Mouse (Mus musculus) left cerebral cortex, adult 18-20 months (tissue): ENCODE data around the gene Aspdh. TPM values are rescaled to one million over a fixed set of nuclear protein-coding genes. Genes with fewer than 3 reads are reported as not detected.
A peak's percentile ranks its signal among the peaks of the same experiment; 100 is the strongest.

Experiments used
- DNase-seq, 2 experiments: peaks; one replicate each; pipeline ENCODE4 v3.0.0; 2021 to 2022; ENCODE audit warnings: low spot score in 2 of 2, mixed read lengths in 1 of 2
- total RNA-seq, 2 experiments: library from RNA; stranded (reverse); gene quantifications; 2 replicates each; pipeline ENCODE4 v1.2.3; 2021

Gene Aspdh
- total RNA-seq, 2 experiments from 2014 or later: 5.0 to 5.6 TPM

DNA sequence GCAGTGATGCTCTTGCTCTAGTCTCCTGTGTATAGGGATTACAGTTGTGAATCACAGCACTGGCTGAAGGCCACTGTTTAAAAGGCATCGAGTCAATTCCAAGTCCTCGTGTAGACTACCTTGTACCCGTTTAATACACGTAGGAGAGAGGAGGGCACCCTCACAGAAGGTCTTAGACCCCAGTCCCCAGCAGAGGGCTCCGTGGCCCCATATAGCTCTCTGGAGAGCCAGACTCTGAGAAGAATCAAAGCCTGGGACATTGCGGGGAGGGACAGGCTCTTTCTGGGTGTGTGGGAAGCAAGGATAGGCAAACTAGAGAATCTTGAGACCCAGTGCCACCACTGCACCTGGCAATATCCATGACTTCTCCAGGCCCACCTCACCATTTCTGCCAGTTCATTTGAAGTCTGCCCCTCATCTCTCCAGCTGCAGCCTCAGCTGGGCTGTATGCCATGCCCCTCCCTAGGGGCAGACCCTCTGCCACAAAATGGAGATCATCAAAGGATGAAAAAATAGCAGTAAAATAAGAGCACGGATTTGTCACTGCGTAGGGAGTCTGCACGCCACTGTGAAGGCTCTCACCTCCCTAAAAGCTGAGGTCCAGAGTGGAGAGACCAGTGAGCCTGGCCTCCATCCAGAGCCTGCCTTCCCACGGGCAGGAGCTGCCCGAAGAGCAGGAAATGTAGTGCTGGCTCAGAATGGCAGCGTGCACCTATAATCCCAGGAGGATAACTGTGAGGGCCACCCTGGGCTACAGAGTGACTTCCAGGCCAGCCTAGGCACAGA is 18.9 kb upstream of the Aspdh start:
- DNase-seq: no peak

DNA sequence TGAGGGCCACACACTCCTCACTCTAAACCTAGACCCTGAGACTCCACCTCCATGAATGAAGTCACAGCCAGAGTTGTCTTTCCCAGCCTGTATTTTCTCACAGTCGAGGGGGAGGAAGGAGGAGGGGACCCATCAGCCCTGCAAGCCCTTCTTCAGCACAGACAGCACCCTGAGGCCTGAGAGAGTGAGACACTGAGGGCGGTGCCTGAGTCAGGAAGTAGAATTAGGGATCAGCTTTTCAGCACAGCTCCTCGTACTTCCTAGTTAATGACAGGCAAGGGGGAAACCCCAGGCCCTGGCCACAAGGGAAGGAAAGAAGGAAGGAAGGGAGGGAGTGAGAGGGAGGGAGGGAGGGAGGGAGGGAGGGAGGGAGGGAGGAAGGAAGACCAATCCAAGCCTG is 11.9 kb upstream of the Aspdh start:
- no peak for DNase-seq

DNA sequence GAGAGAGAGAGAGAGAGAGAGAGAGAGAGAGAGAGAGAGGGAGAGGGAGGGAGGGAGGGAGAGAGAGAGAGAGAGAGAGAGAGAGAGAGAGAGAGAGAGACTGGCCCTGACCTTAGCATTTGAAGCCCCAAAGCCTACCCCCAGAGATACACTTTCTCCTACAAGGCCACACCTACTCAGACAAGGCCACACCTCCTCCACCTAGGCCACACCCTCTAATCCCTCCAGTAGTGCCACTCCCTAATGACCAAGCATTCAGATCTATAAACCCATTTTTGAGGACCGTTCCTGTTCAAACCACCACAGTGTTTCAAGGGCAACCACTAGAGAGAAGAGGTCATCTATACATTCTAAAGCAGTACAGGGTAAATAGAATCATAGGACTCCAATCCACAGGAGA is 8.9 kb upstream of the Aspdh start:
- DNase-seq: peak in 1 of 2 experiments; percentile 1

DNA sequence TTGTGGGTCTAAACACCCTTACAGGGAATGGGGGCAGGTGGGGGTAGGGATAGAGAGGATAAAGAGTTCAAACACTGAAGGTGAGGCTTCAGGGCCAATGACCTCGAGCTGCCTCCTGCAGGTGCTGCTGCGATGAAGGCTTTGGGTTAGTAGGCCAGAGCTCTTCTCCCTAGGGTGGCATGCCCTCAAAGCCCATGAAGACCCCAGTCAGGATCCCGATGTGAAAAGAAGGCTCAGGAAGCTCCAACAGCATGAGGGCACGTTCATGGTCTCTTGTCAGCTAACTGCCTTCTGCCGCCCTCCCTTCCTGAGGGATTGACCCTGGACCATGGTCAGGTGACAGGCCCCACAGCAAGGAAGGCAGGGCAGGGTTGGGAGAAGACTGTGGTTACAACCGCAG is 5.1 kb upstream of the Aspdh start:
- no peak for DNase-seq

DNA sequence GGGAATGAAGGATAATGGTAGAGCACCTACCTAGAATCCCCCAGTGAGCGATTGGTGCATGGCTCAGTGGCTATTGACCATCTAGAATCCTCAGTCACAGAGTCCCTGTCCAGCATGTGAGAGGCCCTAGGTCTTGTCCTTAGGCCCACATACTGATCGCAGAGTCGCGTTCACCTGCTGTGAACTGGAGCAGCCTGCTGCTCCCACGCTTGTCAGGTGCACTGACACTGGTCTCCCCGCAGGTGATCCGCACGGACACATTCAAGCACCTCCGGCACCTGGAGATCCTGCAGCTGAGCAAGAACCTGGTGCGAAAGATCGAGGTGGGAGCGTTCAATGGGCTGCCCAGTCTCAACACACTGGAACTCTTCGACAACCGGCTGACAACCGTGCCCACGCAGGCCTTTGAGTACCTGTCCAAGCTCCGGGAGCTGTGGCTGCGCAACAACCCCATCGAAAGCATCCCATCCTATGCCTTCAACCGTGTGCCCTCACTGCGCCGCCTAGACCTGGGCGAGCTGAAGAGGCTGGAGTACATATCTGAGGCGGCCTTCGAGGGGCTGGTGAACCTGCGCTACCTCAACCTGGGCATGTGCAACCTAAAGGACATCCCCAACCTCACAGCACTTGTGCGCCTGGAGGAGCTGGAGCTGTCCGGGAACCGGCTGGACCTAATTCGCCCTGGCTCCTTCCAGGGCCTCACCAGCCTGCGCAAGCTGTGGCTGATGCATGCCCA is 4.3 kb upstream of the Aspdh start:
- no peak for DNase-seq

DNA sequence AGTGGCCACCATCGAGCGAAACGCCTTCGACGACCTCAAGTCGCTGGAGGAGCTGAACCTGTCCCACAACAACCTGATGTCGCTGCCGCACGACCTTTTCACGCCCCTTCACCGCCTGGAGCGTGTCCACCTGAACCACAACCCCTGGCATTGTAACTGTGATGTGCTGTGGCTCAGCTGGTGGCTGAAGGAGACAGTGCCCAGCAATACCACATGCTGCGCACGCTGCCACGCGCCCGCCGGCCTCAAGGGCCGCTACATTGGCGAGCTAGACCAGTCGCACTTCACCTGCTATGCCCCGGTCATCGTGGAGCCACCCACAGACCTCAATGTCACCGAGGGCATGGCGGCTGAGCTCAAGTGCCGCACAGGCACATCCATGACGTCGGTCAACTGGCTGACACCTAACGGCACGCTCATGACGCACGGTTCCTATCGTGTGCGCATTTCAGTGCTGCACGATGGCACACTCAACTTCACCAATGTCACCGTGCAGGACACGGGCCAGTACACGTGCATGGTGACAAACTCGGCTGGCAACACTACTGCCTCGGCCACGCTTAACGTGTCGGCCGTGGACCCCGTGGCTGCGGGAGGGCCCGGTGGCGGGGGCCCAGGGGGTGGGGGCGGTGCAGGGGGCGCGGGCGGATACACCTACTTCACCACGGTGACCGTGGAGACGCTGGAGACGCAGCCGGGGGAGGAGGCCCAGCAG is 3.5 kb upstream of the Aspdh start:
- DNase-seq: no peak

DNA sequence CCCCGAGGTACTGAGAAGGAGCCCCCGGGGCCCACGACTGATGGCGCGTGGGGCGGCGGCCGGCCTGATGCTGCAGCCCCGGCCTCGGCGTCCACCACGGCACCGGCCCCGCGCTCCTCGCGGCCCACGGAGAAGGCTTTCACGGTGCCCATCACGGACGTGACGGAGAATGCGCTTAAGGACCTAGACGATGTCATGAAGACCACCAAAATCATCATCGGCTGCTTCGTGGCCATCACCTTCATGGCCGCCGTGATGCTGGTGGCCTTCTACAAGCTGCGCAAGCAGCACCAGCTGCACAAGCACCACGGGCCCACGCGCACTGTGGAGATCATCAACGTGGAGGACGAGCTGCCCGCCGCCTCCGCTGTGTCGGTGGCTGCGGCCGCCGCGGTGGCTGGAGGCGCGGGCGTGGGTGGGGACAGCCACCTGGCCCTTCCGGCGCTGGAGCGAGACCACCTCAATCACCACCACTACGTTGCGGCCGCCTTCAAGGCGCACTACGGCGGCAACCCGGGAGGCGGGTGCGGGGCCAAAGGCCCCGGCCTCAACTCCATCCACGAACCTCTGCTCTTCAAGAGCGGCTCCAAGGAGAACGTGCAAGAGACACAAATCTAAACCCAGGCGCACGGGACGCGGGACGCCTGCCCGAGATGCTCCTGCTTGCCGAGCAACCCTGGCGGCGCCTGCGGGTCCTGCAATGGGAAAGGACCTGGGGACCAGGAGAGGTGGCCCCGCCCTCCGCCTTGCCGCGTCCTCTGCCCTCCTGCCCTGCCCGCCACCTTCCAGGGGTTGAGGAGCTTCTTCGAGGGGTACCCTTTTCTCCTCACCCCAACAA is 2.8 kb upstream of the Aspdh start:
- peak in 1 of 2 experiments; percentile 64 for DNase-seq

DNA sequence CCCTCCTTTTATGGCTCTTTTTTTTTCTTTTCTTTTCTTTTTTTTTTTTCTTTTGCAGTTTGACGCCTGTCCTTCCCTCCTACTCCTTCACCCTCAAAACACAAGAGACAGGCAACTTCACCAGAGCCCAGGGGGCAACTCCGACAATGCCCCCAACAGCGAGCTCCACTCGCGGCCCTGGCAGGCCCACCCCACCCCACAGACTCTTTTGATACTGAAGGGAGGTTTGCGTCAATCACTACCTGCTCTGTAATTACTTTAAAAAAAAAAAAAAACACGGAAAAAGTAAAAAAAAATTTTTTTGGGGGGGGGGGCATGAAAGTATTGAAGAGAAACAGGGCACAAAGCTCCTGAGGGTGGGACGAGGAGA is 2.1 kb upstream of the Aspdh start:
- DNase-seq: no peak

DNA sequence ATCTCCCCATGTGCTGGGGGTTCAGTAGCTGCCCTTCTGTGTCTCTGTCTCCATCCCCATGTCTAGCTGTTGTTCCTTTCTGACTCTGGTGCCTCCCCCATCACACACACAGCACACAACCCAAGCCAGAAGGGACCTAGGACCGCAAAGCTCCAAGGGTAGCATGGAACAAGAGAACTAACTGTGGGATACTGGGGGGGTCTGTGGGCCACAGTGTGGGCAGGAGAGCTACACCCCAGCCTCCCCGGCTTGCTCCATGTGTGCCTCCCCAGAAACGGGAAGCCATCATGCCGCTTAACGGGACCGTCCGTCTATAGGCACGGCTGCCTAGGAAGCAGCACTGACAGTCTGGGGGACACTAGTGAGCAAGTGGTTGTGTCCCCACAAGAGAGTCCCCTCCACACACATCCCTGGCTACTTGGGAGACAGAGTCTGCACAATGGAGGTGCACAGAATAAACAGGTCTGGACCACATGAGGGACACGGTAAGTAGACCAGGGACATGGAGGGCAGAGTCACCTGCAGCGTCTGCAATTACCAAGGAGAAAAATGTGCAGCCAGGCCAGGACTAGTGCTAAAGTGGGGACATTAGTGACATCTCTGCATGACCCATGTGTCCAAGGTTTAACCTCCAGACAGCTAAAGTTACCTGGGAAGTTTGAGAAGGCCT is 1.5 kb upstream of the Aspdh start:
- DNase-seq: no peak

DNA sequence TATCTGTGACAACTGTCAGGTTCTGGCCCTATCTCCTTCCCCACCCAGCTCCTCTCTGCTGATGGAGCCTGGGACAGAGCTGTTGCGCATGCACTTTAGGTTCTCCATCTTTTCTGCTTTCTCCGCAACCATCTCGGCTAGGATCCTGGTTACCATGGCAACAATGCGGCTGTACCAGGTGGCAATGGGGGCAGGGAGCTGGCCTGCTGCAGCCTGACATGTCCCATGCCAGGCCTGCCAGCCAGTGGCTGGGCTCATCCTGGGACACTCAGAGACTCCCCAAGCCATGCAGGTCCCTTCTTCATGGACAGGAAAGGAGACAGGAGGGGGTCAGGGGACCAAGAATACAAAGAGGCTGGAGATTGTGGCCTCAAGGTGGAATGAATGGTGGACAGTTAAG is 680 bp upstream of the Aspdh start:
- DNase-seq: peak; percentile 81 to 86

DNA sequence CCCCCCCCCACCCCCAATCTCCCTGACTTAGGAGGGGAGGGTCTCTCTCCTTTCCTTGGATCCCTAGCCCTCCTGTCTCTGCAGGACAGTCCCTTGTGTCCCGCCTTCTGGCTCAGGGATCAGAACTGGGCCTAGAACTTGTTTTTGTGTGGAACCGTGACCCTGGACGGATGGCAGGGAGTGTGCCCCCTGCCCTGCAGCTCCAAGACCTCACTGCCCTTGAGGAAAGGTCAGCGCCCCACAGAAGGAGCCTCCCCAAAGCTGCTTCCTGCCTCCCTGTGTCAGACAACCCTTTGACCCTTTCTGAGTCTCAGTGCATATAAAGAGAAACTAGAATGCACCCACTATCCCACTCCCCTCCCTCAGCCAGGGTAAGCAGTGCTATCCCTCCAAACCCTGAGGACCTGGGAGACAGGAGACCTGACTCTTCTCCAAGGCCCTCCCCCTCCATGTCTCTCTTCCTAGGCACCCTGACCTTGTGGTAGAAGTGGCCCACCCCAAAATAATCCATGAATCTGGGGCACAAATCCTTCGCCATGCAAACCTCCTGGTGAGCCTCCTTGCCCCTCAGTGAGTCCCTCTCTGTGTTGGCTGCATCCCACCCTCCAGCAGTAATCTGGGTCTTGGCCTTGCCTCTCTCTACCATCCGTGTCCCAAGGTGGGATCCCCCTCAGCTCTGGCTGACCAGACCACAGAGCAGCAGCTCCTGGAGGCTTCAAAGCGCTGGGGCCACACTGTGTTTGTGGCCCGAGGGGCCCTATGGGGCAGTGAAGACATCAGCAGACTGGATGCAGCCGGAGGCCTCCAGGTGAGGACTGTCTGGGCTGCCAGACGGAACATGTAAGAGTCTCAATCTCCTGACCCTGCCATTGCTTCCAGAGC is 1.1 kb downstream of the Aspdh start:
- DNase-seq: no peak

DNA sequence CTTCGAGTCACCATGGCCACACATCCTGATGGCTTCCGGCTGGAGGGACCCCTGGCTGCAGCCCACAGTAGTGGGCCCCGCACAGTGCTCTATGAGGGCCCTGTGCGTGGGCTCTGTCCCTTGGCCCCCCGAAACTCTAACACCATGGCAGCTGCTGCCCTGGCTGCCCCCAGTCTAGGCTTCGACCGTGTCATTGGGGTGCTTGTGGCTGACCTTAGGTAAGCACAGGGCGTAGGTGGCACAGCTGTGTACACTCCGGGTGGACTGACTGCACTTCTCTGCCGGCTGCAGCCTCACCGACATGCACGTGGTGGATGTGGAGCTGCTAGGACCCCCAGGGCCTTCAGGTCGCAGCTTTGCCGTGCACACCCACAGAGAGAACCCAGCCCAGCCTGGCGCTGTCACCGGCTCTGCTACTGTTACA is 1.7 kb downstream of the Aspdh start:
- DNase-seq: no peak

DNA sequence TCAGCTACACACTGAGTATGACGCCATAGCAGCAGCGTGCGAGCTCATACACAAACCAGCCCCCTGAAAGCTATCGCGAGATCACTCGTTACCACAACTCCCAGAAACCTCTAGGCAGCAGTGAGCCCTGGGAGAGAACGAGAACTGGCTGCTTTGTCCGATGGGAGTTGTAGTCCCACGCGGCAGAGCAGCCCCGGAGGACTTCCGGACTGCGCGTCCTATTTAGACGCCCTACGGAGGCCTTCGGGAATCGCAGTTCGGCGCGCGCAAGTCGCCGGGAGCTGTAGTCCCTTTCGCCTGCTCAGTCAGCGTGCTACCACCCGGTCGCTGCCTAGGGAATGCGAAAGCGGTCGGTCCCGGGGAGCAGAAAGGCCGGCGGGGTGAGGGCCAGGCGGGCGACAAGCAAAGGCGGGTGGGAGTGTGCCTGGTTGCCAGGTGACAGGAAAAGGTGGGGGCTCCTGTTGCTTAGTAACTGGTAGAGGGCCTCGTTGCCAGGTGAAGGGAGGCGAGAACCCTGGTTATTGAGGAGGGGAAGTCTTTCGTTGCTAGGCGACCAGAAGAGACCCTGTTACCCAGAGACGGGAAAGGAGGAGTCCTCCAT is 2.7 kb downstream of the Aspdh start, which contains the start of gene Josd2:
Gene Josd2, plus strand, starts transcription at position 170 of the 601 bp plus-strand sequence.
- DNase-seq: peak; percentile 95

DNA sequence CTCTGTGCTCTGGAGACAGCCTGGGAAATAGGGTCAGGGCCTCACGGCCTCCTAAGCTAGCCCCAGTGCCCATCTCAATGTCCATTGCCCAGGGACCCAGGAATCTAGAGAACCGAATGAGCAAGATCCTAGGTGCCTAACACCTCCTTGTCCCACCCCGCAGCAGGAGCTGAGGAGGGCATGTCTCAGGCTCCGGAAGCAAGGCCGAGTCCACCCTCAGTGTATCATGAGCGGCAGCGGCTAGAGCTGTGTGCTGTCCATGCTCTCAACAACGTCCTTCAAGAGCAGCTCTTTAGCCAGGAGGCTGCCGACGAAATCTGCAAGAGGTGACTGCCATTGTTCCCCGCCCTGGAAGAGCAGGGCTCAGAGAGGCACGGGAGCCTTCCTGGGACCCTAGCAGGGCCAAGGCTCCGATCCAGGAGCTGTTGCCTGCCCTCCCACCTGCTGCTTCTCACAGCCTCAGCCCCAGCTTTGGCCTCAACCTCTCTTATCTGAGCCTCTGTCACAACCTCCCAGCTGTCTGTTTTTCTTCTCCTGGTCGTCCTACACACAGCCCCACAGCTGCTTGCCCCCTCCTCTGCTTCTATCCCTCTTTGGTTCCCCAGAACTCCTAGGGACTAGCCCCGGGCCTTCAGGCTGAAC is 3.6 kb downstream of the Aspdh start:
- DNase-seq: no peak

DNA sequence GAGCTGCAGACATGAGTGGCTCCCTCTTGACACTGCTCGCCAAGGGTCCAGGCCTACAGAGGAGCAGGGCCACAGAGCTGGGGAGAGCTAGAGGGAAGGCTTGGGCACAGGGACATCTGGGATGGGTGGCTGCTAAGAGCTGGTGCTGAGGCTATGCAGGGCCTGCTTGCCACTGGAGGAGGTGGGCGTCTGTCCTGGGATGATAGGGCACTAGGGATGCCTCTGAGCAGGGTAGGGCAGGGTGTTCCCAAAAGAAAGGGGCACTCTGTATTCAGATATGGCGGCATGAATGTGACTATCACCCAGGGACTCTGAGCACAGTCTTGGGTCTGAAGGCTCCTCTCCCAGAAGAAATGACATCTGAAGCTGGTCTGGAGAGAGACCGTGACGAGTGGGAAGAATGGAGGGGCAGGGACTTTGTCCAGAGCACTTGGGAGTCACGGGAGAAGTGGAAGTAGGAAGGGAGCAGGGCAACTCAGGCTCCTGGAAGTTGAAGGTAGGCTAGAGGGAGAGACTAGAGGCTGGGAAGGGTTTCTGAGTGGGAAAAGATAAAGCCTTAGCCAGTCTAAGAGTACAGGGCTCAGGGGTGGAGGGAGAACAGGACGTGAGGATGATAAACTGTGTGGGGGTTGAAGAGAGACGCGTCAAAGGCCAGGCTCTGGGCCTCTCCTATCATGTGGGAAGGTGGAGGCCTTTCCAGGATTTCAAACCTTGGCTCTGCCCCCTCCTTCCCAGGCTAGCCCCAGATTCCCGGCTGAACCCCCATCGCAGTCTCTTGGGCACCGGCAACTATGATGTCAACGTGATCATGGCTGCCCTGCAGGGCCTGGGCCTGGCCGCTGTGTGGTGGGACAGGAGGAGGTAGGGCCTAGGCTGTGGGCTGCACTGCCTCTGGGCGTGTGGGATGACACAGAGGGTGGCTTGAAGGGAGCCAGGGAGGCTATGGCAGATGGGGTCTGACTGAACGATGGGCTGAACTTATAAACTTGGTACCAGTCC is 4.8 kb downstream of the Aspdh start:
- no peak for DNase-seq

DNA sequence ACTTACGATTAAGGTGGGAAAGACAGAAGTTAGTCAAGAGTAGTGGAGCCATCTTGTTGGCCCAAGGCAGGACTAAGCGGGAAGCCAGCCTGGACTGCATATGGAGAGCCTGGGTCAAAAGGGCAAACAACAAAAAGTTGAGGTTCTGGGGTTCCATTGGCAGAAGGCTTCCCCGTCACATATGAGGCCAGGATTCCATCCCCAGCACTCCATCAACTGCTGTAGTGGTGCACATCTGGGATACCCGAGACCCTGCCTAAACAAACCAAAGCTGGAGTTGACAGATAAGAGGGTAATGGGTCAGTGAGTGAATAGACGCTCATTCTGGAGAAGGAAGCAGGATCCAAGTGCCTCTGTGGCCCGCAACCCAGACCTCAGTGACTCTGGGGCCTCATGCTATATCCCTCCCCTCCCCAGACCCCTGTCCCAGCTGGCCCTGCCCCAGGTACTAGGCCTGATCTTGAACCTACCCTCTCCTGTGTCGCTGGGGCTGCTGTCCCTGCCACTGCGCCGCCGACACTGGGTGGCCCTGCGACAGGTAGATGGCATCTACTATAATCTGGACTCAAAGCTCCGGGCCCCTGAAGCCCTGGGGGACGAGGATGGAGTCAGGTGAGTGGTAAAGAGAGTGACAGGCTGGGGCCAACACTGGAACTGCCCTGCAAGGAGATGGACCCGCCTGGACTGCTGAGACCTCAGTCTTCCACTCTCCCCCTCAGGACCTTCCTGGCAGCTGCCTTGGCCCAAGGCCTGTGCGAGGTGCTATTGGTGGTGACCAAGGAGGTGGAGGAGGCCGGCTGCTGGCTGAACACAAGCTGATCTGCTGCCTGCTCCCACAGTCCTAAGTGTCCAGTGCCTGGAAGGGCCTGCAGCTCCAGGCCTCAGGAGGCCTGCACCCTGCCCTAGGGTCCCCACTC is 5.8 kb downstream of the Aspdh start:
- no peak for DNase-seq
